Mouse (Mus musculus) midbrain, embryonic 12.5 days (tissue): ENCODE results near the gene Hacd2. TPM values are rescaled to one million over a fixed set of nuclear protein-coding genes. Genes with fewer than 3 reads are reported as not detected.

Source experiments
- ATAC-seq: fragments of 200-750 bp; cut with Nextera tagmentation; 2 replicates; pipeline ENCODE4 v1.8.0; 2017; ENCODE audit warnings: low read depth, moderate TSS enrichment, moderate library complexity; ENCODE audit not compliant: low FRiP score
- H3K27ac ChIP-seq: fragments of 300-500 bp; sonication (generic); replicated peaks from 2 replicates; pipeline ENCODE4 v1.5.1; 2016; ENCODE audit warnings: mild to moderate bottlenecking
- H3K27me3 ChIP-seq: fragments of 300-500 bp; sonication (generic); 2 replicates; pipeline ENCODE4 v1.6.1; 2016; ENCODE audit warnings: mild to moderate bottlenecking
- H3K36me3 ChIP-seq: fragments of 300-500 bp; sonication (generic); 2 replicates; pipeline ENCODE4 v1.6.1; 2016
- H3K4me1 ChIP-seq: fragments of 300-500 bp; sonication (generic); 2 replicates; pipeline ENCODE4 v1.6.1; 2016
- H3K4me2 ChIP-seq: fragments of 300-500 bp; sonication (generic); replicated peaks from 2 replicates; pipeline ENCODE4 v1.6.1; 2016; ENCODE audit warnings: mild to moderate bottlenecking, moderate library complexity
- H3K4me3 ChIP-seq: fragments of 300-500 bp; sonication (generic); 2 replicates; pipeline ENCODE4 v1.5.1; 2016; ENCODE audit warnings: mild to moderate bottlenecking
- H3K9ac ChIP-seq: fragments of 300-500 bp; sonication (generic); replicated peaks from 2 replicates; pipeline ENCODE4 v1.6.1; 2016; ENCODE audit warnings: mild to moderate bottlenecking, moderate library complexity
- H3K9me3 ChIP-seq: fragments of 300-500 bp; sonication (generic); 2 replicates; pipeline ENCODE4 v1.6.1; 2016; ENCODE audit warnings: mild to moderate bottlenecking
- WGBS: fragments of 180-500 bp; shearing (Covaris S2); methylation state at CpG from one replicate; pipeline ENCODE4 v1.1.7; 2016; 5-methylcytosine and 5-hydroxymethylcytosine counted together
- polyA plus RNA-seq: library from polyadenylated mRNA; unstranded; fragments of >200 nt; fragmentation: Nextera tagmentation; extraction: Ambion mirVana; gene quantifications from 2 replicates; pipeline ENCODE4 v1.2.1, GENCODE M21; 2016

The Hacd2 gene
- polyA plus RNA-seq, 1 experiment from 2014 or later = 44.0 TPM

GRCm38 (mm10) chr16:35107985-35108384, 85.8 kb downstream of the Hacd2 start:
- no peaks in the 10 kb centered on the region for H3K9me3 ChIP-seq
- H3K27ac ChIP-seq = no peak overlapping the region
- no peak for ATAC-seq
- H3K27me3 ChIP-seq = no peaks in the 10 kb centered on the region; the same call in 1 of the 2 replicates
- no peak overlapping the region for H3K4me3 ChIP-seq
- peaks cover 11% of the 10 kb centered on the region for H3K4me1 ChIP-seq
- 71% methylated on average over 6 of the region's 6 CpGs for WGBS
- peaks cover 9% of the 10 kb centered on the region; the same call in 1 of the 2 replicates for H3K36me3 ChIP-seq
- no peak overlapping the region for H3K4me2 ChIP-seq
- H3K9ac ChIP-seq = no peak overlapping the region

- 69% methylated on average over 8 of the region's 8 CpGs for WGBS
- H3K4me2 ChIP-seq = no peak overlapping the region
- no peak overlapping the region for H3K27ac ChIP-seq
- H3K9me3 ChIP-seq = no peaks in the 10 kb centered on the region
- ATAC-seq = no peak
- H3K4me3 ChIP-seq = no peak overlapping the region
- H3K36me3 ChIP-seq = peaks cover 9% of the 10 kb centered on the region; the same call in 1 of the 2 replicates
- H3K4me1 ChIP-seq = peaks cover 11% of the 10 kb centered on the region
- H3K9ac ChIP-seq = no peak overlapping the region
- H3K27me3 ChIP-seq = no peaks in the 10 kb centered on the region; the same call in 1 of the 2 replicates
Measured at GRCm38 (mm10) chr16:35109156-35109555, 86.9 kb downstream of the Hacd2 start.

GRCm38 (mm10) chr16:35109656-35110291, 87.5 kb downstream of the Hacd2 start:
- Histone ChIP-seq H3K4me1 (peaks cover 11% of the 10 kb centered on the region), H3K4me2 (no peak overlapping the region), H3K9ac (no peak overlapping the region), H3K36me3 (peaks cover 9% of the 10 kb centered on the region; the same call in 1 of the 2 replicates), H3K9me3 (no peaks in the 10 kb centered on the region), H3K27ac (no peak overlapping the region), H3K27me3 (no peaks in the 10 kb centered on the region; the same call in 1 of the 2 replicates), H3K4me3 (no peak overlapping the region)
- ATAC-seq = no peak
- 43% methylated on average over 7 of the region's 7 CpGs for WGBS

- peak; percentile 94 for ATAC-seq
- 30% methylated on average over 10 of the region's 10 CpGs for WGBS
- Histone ChIP-seq H3K9me3 (no peaks in the 10 kb centered on the region), H3K4me2 (peak overlapping the region; percentile 41), H3K36me3 (peaks cover 9% of the 10 kb centered on the region; the same call in 1 of the 2 replicates), H3K27me3 (no peaks in the 10 kb centered on the region; the same call in 1 of the 2 replicates), H3K4me3 (no peak overlapping the region), H3K4me1 (peaks cover 11% of the 10 kb centered on the region), H3K9ac (no peak overlapping the region), H3K27ac (peak overlapping the region; percentile 39)
Measured at GRCm38 (mm10) chr16:35110410-35111142, 88.3 kb downstream of the Hacd2 start.

- Histone ChIP-seq H3K27me3 (no peaks in the 10 kb centered on the region; the same call in 1 of the 2 replicates), H3K9ac (no peak overlapping the region), H3K4me1 (peaks cover 11% of the 10 kb centered on the region), H3K27ac (peak overlapping the region; percentile 35; the same call in 1 of the 2 replicates), H3K9me3 (no peaks in the 10 kb centered on the region), H3K4me3 (no peak overlapping the region), H3K4me2 (no peak overlapping the region), H3K36me3 (peaks cover 9% of the 10 kb centered on the region; the same call in 1 of the 2 replicates)
- ATAC-seq = 0 out of 2 replicates have a peak, but pooled peaks have one; percentile 23
- WGBS = 70% methylated on average over 8 of the region's 8 CpGs
Measured at GRCm38 (mm10) chr16:35111143-35111620, 89.0 kb downstream of the Hacd2 start.

GRCm38 (mm10) chr16:35113496-35113895, 91.3 kb downstream of the Hacd2 start:
- H3K9me3 ChIP-seq = no peaks in the 10 kb centered on the region
- H3K4me2 ChIP-seq = no peak overlapping the region
- no peak overlapping the region for H3K4me3 ChIP-seq
- WGBS = 88% methylated on average over 5 of the region's 5 CpGs
- H3K36me3 ChIP-seq = no peaks in the 10 kb centered on the region
- H3K4me1 ChIP-seq = peaks cover 11% of the 10 kb centered on the region
- no peak overlapping the region for H3K27ac ChIP-seq
- H3K9ac ChIP-seq = no peak overlapping the region
- no peaks in the 10 kb centered on the region; the same call in 1 of the 2 replicates for H3K27me3 ChIP-seq
- no peak for ATAC-seq

- no peak overlapping the region for H3K9ac ChIP-seq
- H3K4me2 ChIP-seq = no peak overlapping the region
- no peak overlapping the region for H3K27ac ChIP-seq
- H3K4me3 ChIP-seq = no peak overlapping the region
- H3K36me3 ChIP-seq = no peaks in the 10 kb centered on the region
- H3K4me1 ChIP-seq = no peaks in the 10 kb centered on the region
- WGBS = 88% methylated on average over 7 of the region's 7 CpGs
- ATAC-seq = no peak
- no peaks in the 10 kb centered on the region for H3K27me3 ChIP-seq
- 0 out of 2 replicates have a peak, but pooled peaks cover 4% of the 10 kb centered on the region for H3K9me3 ChIP-seq
Measured at GRCm38 (mm10) chr16:35116328-35116956, 94.2 kb downstream of the Hacd2 start.

- Histone ChIP-seq H3K4me3 (no peak overlapping the region), H3K27ac (no peak overlapping the region), H3K9ac (no peak overlapping the region), H3K4me2 (no peak overlapping the region), H3K27me3 (no peaks in the 10 kb centered on the region), H3K36me3 (no peaks in the 10 kb centered on the region), H3K9me3 (0 out of 2 replicates have a peak, but pooled peaks cover 4% of the 10 kb centered on the region), H3K4me1 (no peaks in the 10 kb centered on the region)
- ATAC-seq = no peak
- WGBS = 59% methylated on average over 7 of the region's 7 CpGs
Measured at GRCm38 (mm10) chr16:35117436-35117835, 95.2 kb downstream of the Hacd2 start.

GRCm38 (mm10) chr16:35120603-35121002, 98.4 kb downstream of the Hacd2 start:
- Histone ChIP-seq H3K9ac (no peak overlapping the region), H3K27me3 (no peaks in the 10 kb centered on the region), H3K4me2 (no peak overlapping the region), H3K4me3 (no peak overlapping the region), H3K9me3 (0 out of 2 replicates have a peak, but pooled peaks cover 4% of the 10 kb centered on the region), H3K27ac (no peak overlapping the region), H3K4me1 (no peaks in the 10 kb centered on the region), H3K36me3 (no peaks in the 10 kb centered on the region)
- ATAC-seq = no peak
- WGBS = 77% methylated on average over 4 of the region's 4 CpGs

GRCm38 (mm10) chr16:35127270-35127669, 105.0 kb downstream of the Hacd2 start:
- no peak overlapping the region for H3K27ac ChIP-seq
- H3K4me1 ChIP-seq = no peaks in the 10 kb centered on the region
- WGBS = 86% methylated on average over 5 of the region's 5 CpGs
- no peak for ATAC-seq
- no peak overlapping the region for H3K4me2 ChIP-seq
- no peak overlapping the region for H3K9ac ChIP-seq
- H3K36me3 ChIP-seq = no peaks in the 10 kb centered on the region
- no peak overlapping the region for H3K4me3 ChIP-seq
- no peaks in the 10 kb centered on the region for H3K9me3 ChIP-seq
- no peaks in the 10 kb centered on the region for H3K27me3 ChIP-seq

- no peak overlapping the region for H3K4me3 ChIP-seq
- 84% methylated on average over 3 of the region's 3 CpGs for WGBS
- no peak for ATAC-seq
- no peaks in the 10 kb centered on the region for H3K36me3 ChIP-seq
- no peak overlapping the region for H3K4me2 ChIP-seq
- no peaks in the 10 kb centered on the region for H3K4me1 ChIP-seq
- no peaks in the 10 kb centered on the region for H3K9me3 ChIP-seq
- no peak overlapping the region for H3K27ac ChIP-seq
- H3K27me3 ChIP-seq = no peaks in the 10 kb centered on the region
- H3K9ac ChIP-seq = no peak overlapping the region
Measured at GRCm38 (mm10) chr16:35130172-35130571, 107.9 kb downstream of the Hacd2 start.
